9 mouse cellular contexts compared by ENCODE assay signal in the genomic region with DNA sequence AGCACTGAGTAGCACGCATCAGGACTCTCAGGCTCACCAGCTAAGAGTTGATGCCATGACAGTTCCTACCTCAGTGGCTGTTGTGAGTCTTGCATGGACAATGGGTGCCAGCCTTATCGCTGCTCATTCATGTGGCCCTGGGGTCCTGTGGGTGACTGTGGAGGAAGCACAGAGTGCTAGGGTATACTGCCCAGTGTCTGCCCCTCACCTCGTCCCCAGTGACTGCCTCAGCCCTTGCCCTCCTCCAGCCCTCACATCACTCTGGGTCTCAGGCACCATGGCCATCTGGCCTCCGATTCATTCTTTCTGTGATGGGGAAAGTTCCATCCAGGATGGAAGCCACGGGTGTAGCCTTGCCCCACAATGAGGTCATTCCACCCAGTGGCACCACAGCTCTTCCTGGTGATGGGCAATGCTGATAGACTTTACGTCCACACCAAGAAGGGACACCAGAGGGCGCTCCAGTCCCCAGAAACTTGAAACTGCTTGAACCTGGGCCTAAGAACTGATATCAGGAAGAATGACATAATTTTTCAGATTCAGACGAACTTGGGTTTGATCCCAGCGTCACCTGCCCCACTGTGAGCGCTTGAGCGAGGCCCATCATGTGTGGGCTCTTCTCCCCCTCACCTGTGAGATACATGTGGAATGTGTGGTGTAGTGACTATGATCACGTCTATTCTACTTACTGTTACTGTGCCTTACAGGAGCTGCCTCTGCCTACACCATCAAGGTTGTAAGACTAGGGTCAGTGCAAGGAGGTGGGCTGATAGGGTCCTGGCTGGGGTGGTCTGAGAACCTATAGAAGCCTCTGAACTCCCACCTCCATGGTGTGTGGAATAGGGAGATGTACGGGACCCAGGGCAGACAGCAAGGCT. TPM values are rescaled to one million over a fixed set of nuclear protein-coding genes. Genes with fewer than 3 reads are reported as not detected.
A peak's percentile ranks its signal among the peaks of the same experiment; 100 is the strongest.
DNase-seq lines count a peak whose midpoint lies in the region; ATAC-seq and TF ChIP-seq lines count a peak whose summit lies in the region.
"Had no signal": no experiment of that assay in that cellular context is flagged by ENCODE, and none has a peak within 500 bp of the region (broad histone marks: within the 10 kb centered on the region; RNA-seq: fewer than 3 reads in every experiment).

No protein-coding gene starts in this region.

- peak; percentile 26; the same call in 1 of the 2 replicates for ATAC-seq in G1E (ENCODE audit: extremely low read depth, insufficient number of reproducible peaks, low FRiP score, poor library complexity, severe bottlenecking)

- peak; percentile 41 for DNase-seq in G1E (ENCODE audit: low spot score)
- peak; percentile 68 for DNase-seq in c-Kit-negative CD71-positive TER-119-positive erythroid progenitor cells, embryonic 14.5 days (ENCODE audit: low read depth, low spot score)
- peak; percentile 72 for DNase-seq in forebrain, embryonic 10.5 days (ENCODE audit: extremely low spot score, low spot score)
- peak; percentile 79 for DNase-seq in hindbrain, embryonic 10.5 days (ENCODE audit: low spot score)
- peak; percentile 63 to 87 for DNase-seq in layer of hippocampus, adult 8-10 months (ENCODE audit: low spot score in 2 of 2)
- peak; percentile 93 for DNase-seq in lung, postnatal 36 days
- peak; percentile 66 for DNase-seq in retina, postnatal 7 days (ENCODE audit: low read depth, low spot score)
- DNase-seq in urinary bladder, adult 2 months (ENCODE audit: low spot score): peak; percentile 63

- peaks cover 3% of the 10 kb centered on the region; the same call in 1 of the 2 replicates for H3K4me1 ChIP-seq in G1E (ENCODE audit: insufficient read depth, low read depth, low read length)
- no peaks in the 10 kb centered on the region for H3K4me1 ChIP-seq in forebrain, embryonic 10.5 days
- no peaks in the 10 kb centered on the region for H3K4me1 ChIP-seq in hindbrain, embryonic 10.5 days (replicated peaks)
- H3K4me1 ChIP-seq: limb, embryonic 12.5 days had no signal

- WGBS in forebrain, embryonic 10.5 days: 44% methylated on average over 13 of the region's 13 CpGs
- 46% methylated on average over 13 of the region's 13 CpGs for WGBS in hindbrain, embryonic 10.5 days

- H3K27ac ChIP-seq in forebrain, embryonic 10.5 days: no peak overlapping the region
- H3K27ac ChIP-seq in hindbrain, embryonic 10.5 days: no peak overlapping the region
- H3K27ac ChIP-seq: limb, embryonic 12.5 days had no signal

- H3K9me3 ChIP-seq in G1E (replicated peaks): no peaks in the 10 kb centered on the region
- no peaks in the 10 kb centered on the region for H3K9me3 ChIP-seq in forebrain, embryonic 10.5 days
- no peaks in the 10 kb centered on the region for H3K9me3 ChIP-seq in hindbrain, embryonic 10.5 days
- H3K9me3 ChIP-seq: limb, embryonic 12.5 days had no signal

- H3K36me3 ChIP-seq in G1E (replicated peaks): no peaks in the 10 kb centered on the region
- H3K36me3 ChIP-seq in forebrain, embryonic 10.5 days (replicated peaks): no peaks in the 10 kb centered on the region
- H3K36me3 ChIP-seq in hindbrain, embryonic 10.5 days: no peaks in the 10 kb centered on the region

- peak; percentile 25; the same call in 1 of the 2 replicates for TF ChIP-seq CTCF in G1E (IDR thresholded peaks at IDR 0.05; ENCODE audit: low read depth, low read length)

- H3K27me3 ChIP-seq in G1E (ENCODE audit: insufficient read depth, low read length): peaks cover 66% of the 10 kb centered on the region
- peaks cover 13% of the 10 kb centered on the region for H3K27me3 ChIP-seq in forebrain, embryonic 10.5 days (ENCODE audit: poor library complexity, severe bottlenecking)
- peaks cover 15% of the 10 kb centered on the region for H3K27me3 ChIP-seq in hindbrain, embryonic 10.5 days (ENCODE audit: insufficient read depth, poor library complexity, severe bottlenecking)

- no peak overlapping the region for H3K4me3 ChIP-seq in G1E (ENCODE audit: low read depth, low read length)
- no peak overlapping the region for H3K4me3 ChIP-seq in forebrain, embryonic 10.5 days
- H3K4me3 ChIP-seq in hindbrain, embryonic 10.5 days: no peak overlapping the region
- H3K4me3 ChIP-seq: limb, embryonic 12.5 days had no signal

RNA-seq across cellular contexts. Expression of gene Gsn, which starts 32.8 kb away (rescaled TPM):
- 6.0 and 11.1 TPM in 2 replicates for total RNA-seq in G1E (2014; fragmentation: Nextera tagmentation)
- total RNA-seq in G1E (2017): 22.3 and 24.5 TPM in 2 replicates
- 14.8 and 18.3 TPM in 2 replicates for polyA plus RNA-seq in G1E (2012)
- polyA plus RNA-seq in forebrain, embryonic 10.5 days (2016; fragmentation: Nextera tagmentation; extraction: Ambion mirVana): 14.6 and 15.5 TPM in 2 replicates
- polyA plus RNA-seq in hindbrain, embryonic 10.5 days (2016; fragmentation: Nextera tagmentation; extraction: Ambion mirVana): 20.4 and 33.7 TPM in 2 replicates
- total RNA-seq in layer of hippocampus, adult 8-10 months (2022): 10 to 100 TPM; 41.3 to 77.4 (median 60.0) TPM
- polyA plus RNA-seq in urinary bladder, adult 2 months (2012; rRNA removed): 4,184 and 4,255 TPM in 2 replicates

RNA-seq across cellular contexts. Expression of gene Stom, which starts 47.8 kb away (rescaled TPM):
- 11.1 and 51.4 TPM in 2 replicates for total RNA-seq in G1E (2014; fragmentation: Nextera tagmentation)
- 12.3 and 13.7 TPM in 2 replicates for total RNA-seq in G1E (2017)
- polyA plus RNA-seq in G1E (2012): 3.1 and 3.4 TPM in 2 replicates
- polyA plus RNA-seq in forebrain, embryonic 10.5 days (2016; fragmentation: Nextera tagmentation; extraction: Ambion mirVana): 10.1 and 10.5 TPM in 2 replicates
- polyA plus RNA-seq in hindbrain, embryonic 10.5 days (2016; fragmentation: Nextera tagmentation; extraction: Ambion mirVana): 14.8 and 17.0 TPM in 2 replicates
- total RNA-seq in layer of hippocampus, adult 8-10 months (2022): 10 to 100 TPM in 2 of 4 experiments, 1 to 10 TPM in 2; 9.5 to 13.6 (median 11.3) TPM
- polyA plus RNA-seq in urinary bladder, adult 2 months (2012; rRNA removed): 67.9 and 82.5 TPM in 2 replicates

Comparison
In these comparisons a context has a peak if more than half of its experiments do, and no peak if none do; other contexts are left out.
1. DNase-seq: peak in every context shown above with its lines; median percentile 93 in lung, postnatal 36 days; 79 in hindbrain, embryonic 10.5 days; 75 in layer of hippocampus, adult 8-10 months; 72 in forebrain, embryonic 10.5 days; 68 in c-Kit-negative CD71-positive TER-119-positive erythroid progenitor cells, embryonic 14.5 days; 66 in retina, postnatal 7 days; 63 in urinary bladder, adult 2 months; 41 in G1E.
2. RNA of gene Gsn, which starts 32.8 kb away (polyA plus RNA-seq): 4,184 to 4,255 TPM in urinary bladder, adult 2 months; 20.4 to 33.7 TPM in hindbrain, embryonic 10.5 days, 14.8 to 18.3 TPM in G1E and 14.6 to 15.5 TPM in forebrain, embryonic 10.5 days; every median in the first group is over 100 times any median in the second.